ENCODE assay signal across 20 mouse cellular contexts in genomic region chr8:84621102-84621625, GRCm38 (mm10). TPM values are rescaled to one million over a fixed set of nuclear protein-coding genes. Genes with fewer than 3 reads are reported as not detected.
A peak's percentile ranks its signal among the peaks of the same experiment; 100 is the strongest.
DNase-seq lines count a peak whose midpoint lies in the region; ATAC-seq and TF ChIP-seq lines count a peak whose summit lies in the region.
"Had no signal": no experiment of that assay in that cellular context is flagged by ENCODE, and none has a peak within 500 bp of the region (broad histone marks: within the 10 kb centered on the region; RNA-seq: fewer than 3 reads in every experiment).

No protein-coding gene starts in this region.

- no peak overlapping the region for H3K4me3 ChIP-seq in kidney, postnatal 0 days (replicated peaks; ENCODE audit: low read depth, low read length)
- H3K4me3 ChIP-seq in kidney, embryonic 15.5 days (replicated peaks), result no peak overlapping the region
- H3K4me3 ChIP-seq in E14TG2a.4 (replicated peaks; ENCODE audit: low read length), result no peak overlapping the region
- no peak overlapping the region for H3K4me3 ChIP-seq in bone marrow macrophage, adult 2 months (ENCODE audit: insufficient read depth, low read length)
- H3K4me3 ChIP-seq: embryonic facial prominence, embryonic 10.5 days; erythroblast, embryonic 14.5 days; forebrain, embryonic 15.5 days; limb, embryonic 13.5 days had no signal

- H3K27me3 ChIP-seq in kidney, postnatal 0 days (ENCODE audit: insufficient read depth, low read length), result no peaks in the 10 kb centered on the region
- H3K27me3 ChIP-seq in kidney, embryonic 15.5 days, result peaks cover 18% of the 10 kb centered on the region
- peaks cover 72% of the 10 kb centered on the region for H3K27me3 ChIP-seq in E14TG2a.4 (ENCODE audit: insufficient read depth, low read length)
- H3K27me3 ChIP-seq: forebrain, embryonic 15.5 days had no signal

- H3K36me3 ChIP-seq in kidney, postnatal 0 days (ENCODE audit: insufficient read depth, low read length), result no peaks in the 10 kb centered on the region
- H3K36me3 ChIP-seq in kidney, embryonic 15.5 days, result no peaks in the 10 kb centered on the region
- no peaks in the 10 kb centered on the region for H3K36me3 ChIP-seq in E14TG2a.4 (ENCODE audit: insufficient read depth, low read length)
- H3K36me3 ChIP-seq: embryonic facial prominence, embryonic 10.5 days; forebrain, embryonic 15.5 days; limb, embryonic 13.5 days had no signal

- ATAC-seq in kidney, postnatal 0 days (replicated peaks; ENCODE audit: low FRiP score, low read depth), result no peak
- no peak for ATAC-seq in kidney, embryonic 15.5 days (replicated peaks; ENCODE audit: low FRiP score)
- ATAC-seq: forebrain, embryonic 15.5 days; inflammation-experienced regulatory T-cells, adult 6 months had no signal

- H3K4me1 ChIP-seq in kidney, postnatal 0 days (replicated peaks; ENCODE audit: insufficient read depth, low read length), result no peaks in the 10 kb centered on the region
- H3K4me1 ChIP-seq in kidney, embryonic 15.5 days, result no peaks in the 10 kb centered on the region
- H3K4me1 ChIP-seq in E14TG2a.4 (replicated peaks; ENCODE audit: low read depth, low read length), result peaks cover 21% of the 10 kb centered on the region
- no peaks in the 10 kb centered on the region for H3K4me1 ChIP-seq in bone marrow macrophage, adult 2 months (ENCODE audit: control insufficient read depth, insufficient read depth, low read length)
- H3K4me1 ChIP-seq: forebrain, embryonic 15.5 days had no signal

- no peak for TF ChIP-seq POLR2A in bone marrow macrophage, adult 2 months (IDR thresholded peaks at IDR 0.05; ENCODE audit: borderline replicate concordance, low read depth, low read length)

- WGBS in kidney, postnatal 0 days, result 79% methylated on average over 8 of the region's 8 CpGs
- 77% methylated on average over 8 of the region's 8 CpGs for WGBS in kidney, embryonic 15.5 days

- H3K27ac ChIP-seq in kidney, postnatal 0 days, result no peak overlapping the region
- H3K27ac ChIP-seq in kidney, embryonic 15.5 days, result no peak overlapping the region
- no peak overlapping the region for H3K27ac ChIP-seq in bone marrow macrophage, adult 2 months (ENCODE audit: insufficient read depth, low read depth, low read length)
- H3K27ac ChIP-seq: embryonic facial prominence, embryonic 10.5 days; forebrain, embryonic 15.5 days; limb, embryonic 13.5 days had no signal

- H3K9ac ChIP-seq in kidney, postnatal 0 days (ENCODE audit: low read depth, low read length), result no peak overlapping the region
- no peak overlapping the region for H3K9ac ChIP-seq in kidney, embryonic 15.5 days
- H3K9ac ChIP-seq: forebrain, embryonic 15.5 days; limb, embryonic 13.5 days had no signal

- no peak for DNase-seq in kidney, postnatal 0 days (ENCODE audit: low spot score)
- DNase-seq in 3T3-L1 (ENCODE audit: low read depth, low spot score) (peak; percentile 81), adipocyte (ENCODE audit: low spot score) (no peak)
- no peak for DNase-seq in layer of hippocampus, adult 8-10 months (ENCODE audit: low spot score in 2 of 2)
- DNase-seq: cerebellum, adult 11 months; heart, adult 18-20 months; heart, postnatal 4 days; kidney, adult 8-10 months; kidney, postnatal 4 days; lung, adult 18-20 months; midbrain, embryonic 14.5 days; retina, postnatal 1 day had no signal

- no peak overlapping the region for H3K4me2 ChIP-seq in kidney, postnatal 0 days (ENCODE audit: low read length)
- H3K4me2 ChIP-seq in kidney, embryonic 15.5 days, result no peak overlapping the region
- H3K4me2 ChIP-seq: forebrain, embryonic 15.5 days; limb, embryonic 13.5 days had no signal

- peak; percentile 13; the same call in 1 of the 2 replicates for TF ChIP-seq CTCF in kidney, postnatal 0 days (IDR thresholded peaks at IDR 0.05; ENCODE audit: low read depth)
- TF ChIP-seq CTCF in E14TG2a.4 (conservative IDR thresholded peaks at IDR 0.05; ENCODE audit: low read length), result peak; percentile 47
- 0 out of 2 replicates have a peak, but pooled peaks have one; percentile 42 for TF ChIP-seq CTCF in bone marrow macrophage, adult 2 months (IDR thresholded peaks at IDR 0.05; ENCODE audit: low read depth, low read length)

- no peaks in the 10 kb centered on the region for H3K9me3 ChIP-seq in kidney, postnatal 0 days (replicated peaks; ENCODE audit: low read length)
- no peaks in the 10 kb centered on the region for H3K9me3 ChIP-seq in kidney, embryonic 15.5 days (replicated peaks)
- no peaks in the 10 kb centered on the region for H3K9me3 ChIP-seq in E14TG2a.4 (ENCODE audit: low read length)
- H3K9me3 ChIP-seq: embryonic facial prominence, embryonic 10.5 days; forebrain, embryonic 15.5 days; limb, embryonic 13.5 days had no signal

RNA-seq across cellular contexts. Expression of gene Ier2, which starts 41.5 kb away (rescaled TPM):
- polyA plus RNA-seq in kidney, postnatal 0 days (2015; fragmentation: Nextera tagmentation; extraction: Ambion mirVana), result 77.4 and 83.8 TPM in 2 replicates
- polyA plus RNA-seq in kidney, embryonic 15.5 days (2015; fragmentation: Nextera tagmentation; extraction: Ambion mirVana), result 73.4 and 80.3 TPM in 2 replicates
- 23.3 and 24.7 TPM in 2 replicates for polyA plus RNA-seq in bone marrow macrophage, adult 2 months (2012; ENCODE audit: insufficient read depth, insufficient read length, missing spikeins)
- total RNA-seq in layer of hippocampus, adult 8-10 months (2022), result 10 to 100 TPM in 1 of 4 experiments, 1 to 10 TPM in 3; 7.0 to 10.2 (median 9.3) TPM
